Comparison of ENCODE assay signal across 14 mouse cellular contexts in the genomic region with DNA sequence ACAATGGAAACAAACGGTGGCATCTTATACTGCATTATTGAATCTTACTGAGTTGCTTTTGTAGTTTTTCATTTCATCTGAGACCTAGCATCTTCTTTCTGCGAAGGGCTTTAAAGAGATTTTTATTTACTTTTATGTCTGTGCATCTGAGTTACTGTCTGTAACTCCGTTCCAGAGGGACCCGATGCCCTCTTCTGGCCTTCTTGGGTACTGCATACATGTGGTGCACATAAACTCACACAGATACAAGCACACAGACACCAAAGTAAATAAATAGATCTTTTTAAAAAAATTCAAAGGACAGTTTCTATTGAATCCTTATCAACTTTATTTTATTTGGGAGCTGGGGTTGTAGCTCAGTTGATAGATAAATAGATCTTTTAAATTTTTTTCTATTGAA.
A peak's percentile ranks its signal among the peaks of the same experiment; 100 is the strongest.
DNase-seq lines count a peak whose midpoint lies in the region; ATAC-seq and TF ChIP-seq lines count a peak whose summit lies in the region.
"Had no signal": no experiment of that assay in that cellular context is flagged by ENCODE, and none has a peak within 500 bp of the region (broad histone marks: within the 10 kb centered on the region; RNA-seq: fewer than 3 reads in every experiment).

No protein-coding gene starts in this region.

- no peak overlapping the region for H3K4me3 ChIP-seq in hindbrain, postnatal 0 days (ENCODE audit: low read length)
- H3K4me3 ChIP-seq in hindbrain, embryonic 10.5 days, result no peak overlapping the region
- no peak overlapping the region for H3K4me3 ChIP-seq in lung, embryonic 15.5 days
- H3K4me3 ChIP-seq: embryonic facial prominence, embryonic 10.5 days; limb, embryonic 10.5 days had no signal

- no peaks in the 10 kb centered on the region for H3K36me3 ChIP-seq in hindbrain, postnatal 0 days (ENCODE audit: insufficient read depth, low read length)
- H3K36me3 ChIP-seq in hindbrain, embryonic 10.5 days, result no peaks in the 10 kb centered on the region
- H3K36me3 ChIP-seq in lung, embryonic 15.5 days, result no peaks in the 10 kb centered on the region
- H3K36me3 ChIP-seq: embryonic facial prominence, embryonic 10.5 days; limb, embryonic 10.5 days had no signal

- H3K4me1 ChIP-seq in hindbrain, postnatal 0 days (ENCODE audit: insufficient read depth, low read length), result no peaks in the 10 kb centered on the region
- H3K4me1 ChIP-seq in hindbrain, embryonic 10.5 days (replicated peaks), result peaks cover 14% of the 10 kb centered on the region
- H3K4me1 ChIP-seq in lung, embryonic 15.5 days, result peaks cover 13% of the 10 kb centered on the region

- no peak overlapping the region for H3K4me2 ChIP-seq in hindbrain, postnatal 0 days (ENCODE audit: low read depth, low read length)
- no peak overlapping the region for H3K4me2 ChIP-seq in lung, embryonic 15.5 days

- no peaks in the 10 kb centered on the region for H3K9me3 ChIP-seq in hindbrain, postnatal 0 days (ENCODE audit: low read length)
- peaks cover 10% of the 10 kb centered on the region for H3K9me3 ChIP-seq in hindbrain, embryonic 10.5 days
- H3K9me3 ChIP-seq in lung, embryonic 15.5 days, result peaks cover 9% of the 10 kb centered on the region; the same call in 1 of the 2 replicates
- H3K9me3 ChIP-seq: limb, embryonic 10.5 days had no signal

- ATAC-seq in hindbrain, postnatal 0 days, result no peak
- no peak for ATAC-seq in lung, embryonic 15.5 days (ENCODE audit: borderline replicate concordance, extremely low read depth, low FRiP score, low TSS enrichment)
- ATAC-seq in activated CD4-positive, CD25-positive, alpha-beta regulatory T cell, adult 4 months, result no peak
- ATAC-seq: CD4-positive, CD25-positive, alpha-beta regulatory T cell, adult 4 months had no signal

- TF ChIP-seq CTCF in hindbrain, postnatal 0 days (IDR thresholded peaks at IDR 0.05; ENCODE audit: low read depth), result 0 out of 2 replicates have a peak, but pooled peaks have one; percentile 25

- 93% methylated on average over 4 of the region's 4 CpGs for WGBS in hindbrain, postnatal 0 days
- 97% methylated on average over 4 of the region's 4 CpGs for WGBS in hindbrain, embryonic 10.5 days
- WGBS in lung, embryonic 15.5 days, result 72% methylated on average over 4 of the region's 4 CpGs

- no peaks in the 10 kb centered on the region for H3K27me3 ChIP-seq in hindbrain, postnatal 0 days (ENCODE audit: insufficient read depth, low read length)
- no peaks in the 10 kb centered on the region for H3K27me3 ChIP-seq in hindbrain, embryonic 10.5 days (ENCODE audit: insufficient read depth, poor library complexity, severe bottlenecking)
- no peaks in the 10 kb centered on the region for H3K27me3 ChIP-seq in lung, embryonic 15.5 days

- no peak overlapping the region for H3K9ac ChIP-seq in hindbrain, postnatal 0 days (replicated peaks; ENCODE audit: low read length)
- H3K9ac ChIP-seq in lung, embryonic 15.5 days, result no peak overlapping the region

- DNase-seq in hindbrain, postnatal 0 days (ENCODE audit: low spot score), result no peak
- no peak for DNase-seq in hindbrain, embryonic 10.5 days (ENCODE audit: low spot score)
- DNase-seq in lung, postnatal 4 days, result no peak
- DNase-seq in NIH3T3 (ENCODE audit: low read depth), result peak; percentile 41
- DNase-seq in heart, postnatal 4 days, result peak; percentile 48
- no peak for DNase-seq in adrenal gland, postnatal 14 days
- DNase-seq: cerebellum, adult 9-11 months; kidney, adult 8-10 months; midbrain, embryonic 14.5 days had no signal

- no peak overlapping the region for H3K27ac ChIP-seq in hindbrain, postnatal 0 days
- H3K27ac ChIP-seq in hindbrain, embryonic 10.5 days, result no peak overlapping the region
- H3K27ac ChIP-seq in lung, embryonic 15.5 days, result peak overlapping the region; percentile 79
- H3K27ac ChIP-seq: embryonic facial prominence, embryonic 10.5 days; limb, embryonic 10.5 days had no signal

Comparison
In these comparisons a context has a peak if more than half of its experiments do, and no peak if none do; other contexts are left out.
1. DNase-seq: peak in NIH3T3 (single experiment) and heart, postnatal 4 days (single experiment); none in hindbrain, postnatal 0 days (single experiment), hindbrain, embryonic 10.5 days (single experiment), lung, postnatal 4 days (0 of 2) and adrenal gland, postnatal 14 days (single experiment).